Mouse (Mus musculus): ENCODE measurements around the gene Pard6b. TPM values are rescaled to one million over a fixed set of nuclear protein-coding genes. Genes with fewer than 3 reads are reported as not detected.

Pard6b gene
- total RNA-seq, 4 experiments from 2014 or later: 1.9 to 2.8 (median 2.3) TPM

DNA sequence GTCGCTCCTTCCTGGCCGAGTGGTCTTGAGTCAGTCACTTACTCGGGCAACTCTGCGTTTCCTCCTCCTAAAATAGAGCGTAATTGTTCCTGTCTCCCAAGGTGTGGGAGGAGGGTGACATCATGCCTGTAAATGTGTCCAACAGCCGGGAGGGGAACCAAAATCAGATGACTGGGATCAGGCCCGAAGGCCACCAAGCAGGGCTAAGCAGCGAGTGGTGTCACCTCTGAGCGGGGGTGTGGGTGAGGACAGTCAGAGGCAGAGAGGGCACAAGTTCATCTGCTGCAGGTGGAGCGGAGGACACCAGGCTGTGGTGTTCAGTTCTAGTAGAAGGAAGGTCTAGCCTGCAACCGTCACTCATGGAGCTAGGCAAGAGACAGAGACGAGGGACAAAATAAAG lies 17.1 kb upstream of the Pard6b start:
- no peak for DNase-seq

GRCm38 (mm10) chr2:168065511-168065910 lies 15.3 kb upstream of the Pard6b start:
- DNase-seq: peak; percentile 54

DNA sequence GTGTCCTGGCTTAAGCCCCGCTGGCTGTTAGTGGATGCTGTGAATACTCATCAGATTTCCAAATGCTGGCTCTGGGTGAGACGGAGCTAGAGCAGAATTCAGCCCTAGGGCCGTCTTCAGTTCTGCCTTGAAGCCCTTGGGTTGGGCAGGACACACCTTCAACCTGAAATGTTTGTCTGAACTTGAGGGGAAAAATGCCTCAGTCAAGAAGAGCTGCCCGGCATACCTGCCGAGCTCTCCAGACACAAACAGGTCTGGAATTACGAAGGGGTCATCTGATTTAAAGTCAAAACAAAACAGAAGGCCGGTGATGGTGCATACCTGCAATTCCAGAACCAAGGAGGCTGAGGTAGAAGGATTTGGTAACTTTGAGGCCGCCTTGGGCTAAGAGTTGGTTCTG lies 14.0 kb upstream of the Pard6b start:
- no peak for DNase-seq

DNA sequence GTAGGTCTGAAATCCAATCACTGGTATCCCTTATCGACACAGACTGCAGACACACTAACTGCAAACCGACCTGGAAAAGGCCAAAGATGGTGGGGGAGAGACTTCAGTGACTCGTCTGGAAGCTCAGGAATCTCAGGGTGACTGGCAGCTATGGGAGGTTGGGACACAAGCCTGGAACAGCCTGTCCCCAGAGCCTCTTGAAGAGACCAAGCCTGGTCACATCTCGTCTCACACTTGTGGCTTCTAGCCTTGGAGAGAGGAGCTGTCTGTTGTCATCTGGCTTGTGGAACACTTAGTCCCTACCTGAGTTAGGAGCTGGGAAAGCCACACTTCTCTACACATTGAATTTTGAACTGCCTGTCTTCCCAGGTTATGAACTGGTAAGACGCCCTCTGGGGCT lies 10.4 kb upstream of the Pard6b start:
- no peak for DNase-seq

- no peak for DNase-seq
These were observed 8.2 kb upstream of the Pard6b start for GRCm38 (mm10) chr2:168072436-168073131.

DNA sequence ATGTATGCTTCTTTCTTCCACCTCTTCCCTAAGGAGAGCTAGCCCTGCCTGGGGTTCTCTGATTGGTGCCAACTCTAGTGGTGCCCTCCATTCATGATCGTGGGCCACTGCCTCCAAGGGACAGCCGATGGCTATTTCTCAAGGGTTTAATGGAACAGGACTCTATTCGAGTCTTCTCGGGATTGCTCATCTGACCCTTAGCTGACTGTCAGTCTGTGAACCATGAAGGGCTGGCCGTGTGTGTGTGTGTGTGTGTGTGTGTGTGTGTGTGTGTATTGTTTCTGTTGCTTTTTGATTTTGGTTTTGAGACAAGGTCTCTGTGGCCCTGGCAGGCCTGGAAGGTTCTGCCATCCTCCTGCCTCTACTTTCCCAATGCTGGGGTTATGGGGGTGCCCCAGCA lies 7.1 kb upstream of the Pard6b start:
- no peak for DNase-seq

DNA sequence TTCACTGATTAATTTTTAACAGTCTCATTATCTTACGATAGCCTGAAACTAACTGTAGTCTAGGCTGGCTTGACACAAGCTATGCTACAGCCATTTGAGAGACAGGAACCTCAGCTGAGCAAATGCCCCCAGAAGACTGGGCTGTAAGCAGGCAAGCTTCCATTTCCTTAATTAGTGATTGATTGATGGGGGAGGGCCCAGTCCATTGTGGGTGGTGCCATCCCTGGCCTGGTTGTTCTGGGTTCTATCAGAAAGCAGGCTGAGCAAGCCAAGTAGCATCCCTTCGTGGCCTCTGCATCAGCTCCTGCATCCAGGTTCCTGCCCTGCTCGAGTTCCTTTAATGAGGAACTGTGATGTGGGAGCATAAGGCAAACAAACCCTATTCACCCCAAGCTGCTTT lies 6.3 kb upstream of the Pard6b start:
- no peak for DNase-seq

- DNase-seq: no peak
These were observed 3.8 kb upstream of the Pard6b start for GRCm38 (mm10) chr2:168076840-168077576.

GRCm38 (mm10) chr2:168078107-168078830 lies 2.5 kb upstream of the Pard6b start:
- DNase-seq: no peak

- no peak for DNase-seq
These were observed 612 bp downstream of the Pard6b start for GRCm38 (mm10) chr2:168081299-168081932.

GRCm38 (mm10) chr2:168081933-168082306 lies 1.1 kb downstream of the Pard6b start:
- DNase-seq: no peak

DNA sequence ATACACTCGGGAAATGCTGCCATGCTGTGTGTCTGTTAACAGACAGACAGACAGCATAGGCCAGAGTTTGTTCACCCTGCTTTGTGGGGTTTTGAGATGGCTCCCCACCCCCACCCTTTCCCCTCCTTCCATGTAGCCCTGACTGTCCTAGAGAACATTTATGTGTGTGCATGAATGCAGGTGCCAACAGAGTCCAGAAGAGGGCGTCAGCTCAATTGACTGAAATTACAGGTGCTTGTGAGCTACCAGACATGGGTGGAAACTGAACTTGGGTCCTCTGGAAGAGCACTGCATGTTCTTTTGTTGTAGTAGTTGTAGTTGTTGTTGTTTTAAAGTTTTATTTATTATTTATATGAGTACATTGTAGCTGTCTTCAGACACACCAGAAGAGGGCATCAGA lies 2.8 kb downstream of the Pard6b start:
- DNase-seq: no peak

DNA sequence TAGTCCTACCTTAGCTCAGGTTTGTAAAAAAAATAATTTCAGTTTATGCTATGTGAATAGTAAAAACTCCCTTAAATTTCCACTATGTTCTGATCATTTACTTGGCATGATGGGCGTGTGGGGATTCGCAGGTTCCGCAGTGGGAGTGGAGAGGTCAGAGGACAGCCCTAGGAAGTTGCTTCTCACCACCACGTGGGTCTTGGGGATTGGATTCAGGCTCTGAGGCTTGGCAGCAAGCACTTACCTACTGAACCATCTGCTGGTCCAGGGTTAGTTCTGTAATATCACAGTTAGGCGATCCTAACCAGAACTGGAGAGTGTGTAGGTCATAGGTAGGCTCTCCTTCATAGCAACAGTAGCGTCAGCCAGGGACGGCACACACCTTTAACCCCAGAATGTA lies 3.4 kb downstream of the Pard6b start:
- no peak for DNase-seq

GRCm38 (mm10) chr2:168085621-168086265 lies 4.9 kb downstream of the Pard6b start:
- no peak for DNase-seq

DNA sequence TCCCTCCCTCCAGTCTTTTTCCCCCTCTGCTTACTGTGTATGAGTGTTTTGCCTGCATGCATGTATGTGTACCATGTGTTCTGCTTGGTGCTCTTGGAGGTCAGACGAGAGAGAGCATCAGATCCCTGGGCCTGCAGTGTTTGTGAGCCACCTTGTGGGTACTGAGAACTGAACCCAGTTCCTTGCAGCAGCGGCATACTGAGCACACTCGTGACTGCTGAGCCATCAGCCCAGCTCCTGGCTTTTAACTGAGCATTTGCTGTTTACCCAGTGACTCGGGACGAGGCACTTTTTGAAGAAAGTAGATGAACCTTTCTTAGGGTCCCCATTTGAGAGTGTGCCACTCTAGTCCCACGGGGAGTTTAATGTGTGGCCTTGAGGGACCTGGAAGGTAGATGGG lies 5.5 kb downstream of the Pard6b start:
- no peak for DNase-seq

- no peak for DNase-seq
These were observed 6.0 kb downstream of the Pard6b start for GRCm38 (mm10) chr2:168086839-168087238.

DNA sequence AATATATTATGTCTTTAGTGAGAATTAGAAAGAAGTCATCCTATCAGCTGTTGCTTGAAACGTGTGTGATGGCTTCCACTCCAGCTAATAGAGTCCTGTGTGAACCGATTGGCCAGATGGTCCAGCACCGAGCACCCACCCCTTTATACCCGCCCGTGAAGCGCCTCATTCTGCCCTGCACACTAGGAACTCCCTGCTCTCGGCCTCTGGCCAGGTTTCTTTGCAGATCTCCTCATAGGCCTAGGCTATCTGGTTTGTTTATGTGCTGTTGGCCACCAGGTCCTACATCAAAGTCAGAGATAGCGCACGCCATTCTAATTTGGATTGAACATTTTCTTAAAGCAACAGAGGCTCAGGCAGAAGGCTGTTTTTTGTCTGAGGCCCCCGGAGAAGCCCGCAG lies 10.8 kb downstream of the Pard6b start:
- DNase-seq: no peak

DNA sequence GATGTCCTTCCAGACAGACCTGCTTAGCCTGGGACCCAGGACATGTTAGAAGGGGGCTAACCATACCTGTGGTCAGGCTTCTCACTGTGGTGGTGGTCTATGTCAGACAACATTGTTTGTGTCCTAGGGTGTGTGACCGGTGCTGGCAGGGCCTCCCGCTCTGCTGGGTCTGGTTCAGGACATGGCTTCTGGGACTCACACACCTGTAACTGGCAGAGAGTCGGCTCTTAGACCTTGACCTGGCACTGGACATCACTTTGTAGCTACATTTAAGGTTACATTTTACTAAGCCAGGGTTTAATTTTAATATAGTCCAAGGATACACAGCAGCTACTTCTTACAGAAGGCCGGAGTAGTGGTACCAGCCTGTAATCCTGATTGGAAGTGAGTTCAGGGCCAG lies 12.3 kb downstream of the Pard6b start:
- DNase-seq: no peak

- DNase-seq: no peak
These were observed 14.3 kb downstream of the Pard6b start for GRCm38 (mm10) chr2:168095077-168095476.

- DNase-seq: no peak
These were observed 15.7 kb downstream of the Pard6b start for GRCm38 (mm10) chr2:168096487-168096886.

DNA sequence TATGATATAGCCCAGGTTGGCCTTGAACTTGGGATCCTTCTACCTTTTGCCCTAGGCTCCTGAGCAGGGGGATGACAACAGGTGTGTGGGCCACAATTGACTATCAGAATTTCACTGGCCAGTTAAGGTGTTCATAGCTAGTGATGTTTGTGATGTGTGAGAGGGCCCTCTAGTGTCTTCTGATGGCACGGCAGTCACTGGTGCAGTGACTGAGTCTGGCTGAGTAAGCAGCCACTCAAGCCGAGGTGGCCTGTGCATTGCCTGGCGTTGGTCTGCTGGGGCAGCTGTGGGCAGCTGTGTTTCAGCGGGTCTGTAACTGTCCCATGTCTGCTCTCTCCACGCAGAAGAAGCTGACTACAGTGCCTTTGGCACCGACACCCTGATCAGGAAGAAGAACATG lies 17.2 kb downstream of the Pard6b start:
- DNase-seq: peak; percentile 45

DNA sequence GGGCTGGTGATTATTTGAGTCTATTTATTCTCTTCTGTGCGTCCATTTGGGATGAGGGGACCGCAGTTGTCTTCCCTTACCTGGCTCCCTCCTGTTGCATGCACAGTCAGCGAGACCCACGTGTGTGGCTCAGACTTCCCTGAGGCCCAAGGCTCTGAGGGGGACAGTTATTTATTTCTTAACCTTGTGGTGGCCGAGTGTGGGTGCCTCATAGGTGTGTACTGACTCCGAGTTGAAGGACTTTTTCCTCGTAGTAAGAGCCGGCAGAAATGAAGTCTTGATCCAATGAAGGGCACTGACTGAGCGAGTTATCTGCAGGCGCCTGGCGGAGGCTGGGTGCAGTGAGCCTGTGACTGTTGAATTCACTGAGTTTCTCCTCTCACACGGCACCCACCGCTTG lies 19.2 kb downstream of the Pard6b start:
- DNase-seq: no peak

GRCm38 (mm10) chr2:168101805-168102204 lies 21.0 kb downstream of the Pard6b start:
- DNase-seq: no peak

Data from adrenal gland, adult 8-10 months (tissue).